Mouse (Mus musculus): ENCODE results near the gene Gm13271.

Gene Gm13271

GRCm38 (mm10) chr4:88754818-88755340, at the start of gene Gm13271:
Gene Gm13271 (plus strand): TSS chr4:88754868.
- peak; percentile 94 for DNase-seq

- DNase-seq: no peak
These were observed 48.7 kb upstream of the Gm13271 start for GRCm38 (mm10) chr4:88705924-88706323.

GRCm38 (mm10) chr4:88707128-88707826, 47.4 kb upstream of the Gm13271 start:
- DNase-seq: no peak

- no peak for DNase-seq
These were observed 40.4 kb upstream of the Gm13271 start for GRCm38 (mm10) chr4:88714281-88714680.

GRCm38 (mm10) chr4:88715059-88715458, 39.6 kb upstream of the Gm13271 start:
- no peak for DNase-seq

GRCm38 (mm10) chr4:88718715-88719114, 36.0 kb upstream of the Gm13271 start:
- DNase-seq: no peak

- DNase-seq: peak; percentile 90
These were observed 32.6 kb upstream of the Gm13271 start, which contains the start of the genes Gm26566 and Klhl9 for GRCm38 (mm10) chr4:88721791-88722721. Gene Gm26566 (plus strand): TSS chr4:88721805. Gene Klhl9 (minus strand): TSS chr4:88722465.

GRCm38 (mm10) chr4:88723497-88724090, 31.1 kb upstream of the Gm13271 start:
- DNase-seq: no peak

- no peak for DNase-seq
These were observed 27.9 kb upstream of the Gm13271 start for GRCm38 (mm10) chr4:88726727-88727126.

- no peak for DNase-seq
These were observed 27.3 kb upstream of the Gm13271 start for GRCm38 (mm10) chr4:88727324-88727723.

GRCm38 (mm10) chr4:88738480-88738879, 16.2 kb upstream of the Gm13271 start:
- DNase-seq: no peak

GRCm38 (mm10) chr4:88739036-88739435, 15.6 kb upstream of the Gm13271 start:
- DNase-seq: no peak

- DNase-seq: no peak
These were observed 13.2 kb upstream of the Gm13271 start for GRCm38 (mm10) chr4:88741426-88741825.

- no peak for DNase-seq
These were observed 11.8 kb upstream of the Gm13271 start for GRCm38 (mm10) chr4:88742771-88743371.

- no peak for DNase-seq
These were observed 10.5 kb upstream of the Gm13271 start for GRCm38 (mm10) chr4:88744207-88744606.

- DNase-seq: no peak
These were observed 4.7 kb upstream of the Gm13271 start for GRCm38 (mm10) chr4:88749926-88750325.

- peak; percentile 47 for DNase-seq
These were observed 2.2 kb downstream of the Gm13271 start for GRCm38 (mm10) chr4:88756581-88757513.

GRCm38 (mm10) chr4:88757628-88758031, 3.0 kb downstream of the Gm13271 start:
- DNase-seq: peak; percentile 98

GRCm38 (mm10) chr4:88758751-88759150, 4.1 kb downstream of the Gm13271 start:
- peak; percentile 76 for DNase-seq

- peak; percentile 88 for DNase-seq
These were observed 5.1 kb downstream of the Gm13271 start, which contains the start of gene Gm13283 for GRCm38 (mm10) chr4:88759610-88760268. Gene Gm13283 (plus strand): TSS chr4:88760119.

- peak; percentile 76 for DNase-seq
These were observed 5.8 kb downstream of the Gm13271 start for GRCm38 (mm10) chr4:88760431-88760830.

All from cerebellum, adult 9-10 months (tissue).